Mouse (Mus musculus) frontal cortex, postnatal 10 days (tissue): ENCODE data around the gene Dpf3.
A peak's percentile ranks its signal among the peaks of the same experiment; 100 is the strongest.

Experiments
- DNase-seq, 2 experiments: peaks; one replicate each; pipeline ENCODE4 v3.0.0; 2022; ENCODE audit warnings: low spot score in 2 of 2, mixed read lengths in 1 of 2

Dpf3 gene

DNA sequence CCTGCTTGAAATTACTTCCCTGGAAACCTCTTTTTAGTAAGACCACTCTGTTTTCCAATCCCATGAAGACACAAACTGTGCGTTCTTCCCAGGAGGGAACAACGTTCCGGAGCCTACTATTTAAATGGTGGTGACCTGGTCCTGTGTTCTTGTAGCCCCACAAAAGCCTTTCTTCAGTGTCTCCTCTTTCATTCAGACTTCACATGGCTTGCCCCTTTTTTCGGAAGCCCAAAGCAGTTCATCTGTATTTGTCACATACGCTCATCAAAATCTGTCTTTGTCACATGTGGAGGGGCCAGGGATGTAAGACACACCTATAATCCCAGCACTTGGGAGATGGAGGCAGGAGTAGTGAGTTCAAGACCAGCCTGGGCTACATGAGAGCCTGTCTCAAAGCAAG is 73.8 kb downstream of the Dpf3 start:
- no peak for DNase-seq

GRCm38 (mm10) chr12:83411721-83412521 is 75.6 kb downstream of the Dpf3 start:
- peak; percentile 39 to 50 for DNase-seq

GRCm38 (mm10) chr12:83411032-83411431 is 76.5 kb downstream of the Dpf3 start:
- no peak for DNase-seq

GRCm38 (mm10) chr12:83405374-83406125 is 82.0 kb downstream of the Dpf3 start:
- no peak for DNase-seq

- no peak for DNase-seq
These were observed 85.2 kb downstream of the Dpf3 start for GRCm38 (mm10) chr12:83402270-83402669.

DNA sequence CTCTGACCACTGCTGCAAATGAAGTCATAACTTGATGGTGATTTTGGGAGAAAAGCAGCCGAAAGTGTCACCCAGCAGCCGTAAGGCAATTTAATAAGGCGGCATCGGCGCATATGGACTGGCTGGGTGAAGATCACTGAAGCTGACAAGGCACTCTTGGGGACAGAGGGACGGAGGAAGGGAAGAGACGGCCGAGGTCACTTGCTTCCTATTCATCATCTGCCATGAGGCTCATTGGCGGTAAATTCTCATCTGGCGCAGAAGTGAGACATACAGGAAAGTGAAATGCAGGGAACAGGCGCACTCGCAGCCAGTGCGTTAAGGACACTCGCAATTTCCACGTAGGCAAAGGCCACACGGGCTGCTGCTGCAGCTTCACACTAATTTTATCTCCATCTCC is 95.5 kb downstream of the Dpf3 start:
- DNase-seq, result no peak

DNA sequence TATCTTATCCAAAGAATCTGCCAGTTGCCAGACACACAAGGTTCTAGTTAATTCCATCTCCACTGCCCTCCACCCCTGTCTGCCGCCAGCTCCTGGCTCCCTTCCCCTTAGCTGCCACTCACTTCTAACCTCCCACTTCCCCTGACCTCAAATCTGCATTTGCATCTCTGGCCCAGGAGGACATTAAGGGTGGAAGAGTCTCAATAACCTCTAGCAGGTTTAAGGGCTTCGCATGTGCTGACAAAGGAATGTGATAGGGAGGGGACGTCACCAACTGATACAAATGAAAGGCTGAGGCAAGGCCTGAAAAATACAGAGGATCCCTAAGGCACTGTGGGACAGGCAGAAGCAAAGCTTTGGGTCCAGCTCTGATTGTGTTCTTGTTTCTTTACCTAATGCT is 100.0 kb downstream of the Dpf3 start:
- DNase-seq, result no peak

GRCm38 (mm10) chr12:83381072-83381471 is 106.4 kb downstream of the Dpf3 start:
- DNase-seq, result no peak

GRCm38 (mm10) chr12:83380016-83380415 is 107.5 kb downstream of the Dpf3 start:
- DNase-seq, result no peak

DNA sequence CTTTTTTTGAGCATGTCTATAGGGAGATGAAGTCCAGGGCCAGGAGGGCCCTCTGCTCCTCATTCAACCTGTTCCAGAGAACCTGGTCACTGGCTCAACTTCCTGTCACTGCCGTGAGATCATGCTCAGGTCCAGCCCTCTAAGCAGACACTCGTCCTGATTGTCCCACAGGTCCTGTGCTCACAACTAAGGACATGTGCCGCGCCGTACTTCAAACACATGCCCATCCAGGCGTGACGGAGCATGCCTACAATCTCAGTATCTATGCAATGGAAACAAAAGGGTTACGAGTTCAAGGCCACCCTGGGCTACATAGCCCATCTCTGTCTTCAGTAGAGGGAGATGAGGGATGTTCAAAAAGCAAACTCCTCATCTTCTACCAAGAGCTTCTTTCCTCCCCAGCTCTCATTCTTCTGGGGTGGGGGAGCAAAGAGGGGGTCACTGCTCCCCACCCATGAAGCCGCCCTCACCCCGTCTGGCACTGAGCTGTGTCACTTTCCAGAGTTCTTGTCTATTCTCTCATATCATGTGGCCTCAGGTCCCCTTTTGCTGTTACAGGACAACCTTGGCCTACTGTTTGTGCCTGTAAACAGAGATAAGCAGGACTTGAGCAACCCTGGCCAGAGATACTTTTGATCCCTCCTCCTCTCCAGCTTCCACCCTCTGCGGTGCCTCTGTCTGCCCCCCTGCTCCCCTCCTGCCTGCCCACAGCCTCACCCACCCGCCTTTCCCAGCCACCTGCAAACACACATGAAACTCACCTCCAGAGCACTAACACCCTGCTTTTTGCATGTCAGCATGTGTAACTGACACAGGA is 112.3 kb downstream of the Dpf3 start:
- DNase-seq, result no peak

DNA sequence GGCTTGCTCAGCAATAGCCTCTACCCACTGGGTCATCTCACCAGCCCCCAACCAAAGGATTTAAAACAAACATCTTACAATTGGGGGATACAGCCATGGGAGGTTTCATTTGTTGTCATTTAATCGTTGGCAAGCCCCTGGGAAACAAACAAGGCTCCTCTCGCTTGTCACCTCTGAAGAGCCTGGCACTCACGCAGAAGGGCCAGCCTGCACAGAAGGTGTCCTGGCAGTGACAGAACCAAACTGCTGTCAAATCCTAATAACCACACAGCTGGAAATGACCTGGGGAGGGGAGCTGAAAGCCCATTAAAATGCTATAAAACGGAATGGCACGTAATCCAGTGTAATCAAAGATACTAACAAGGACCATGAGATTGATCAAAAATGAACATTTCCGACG is 114.4 kb downstream of the Dpf3 start:
- DNase-seq, result no peak

GRCm38 (mm10) chr12:83372290-83372689 is 115.2 kb downstream of the Dpf3 start:
- peak in 1 of 2 experiments; percentile 14 for DNase-seq

GRCm38 (mm10) chr12:83370221-83370620 is 117.3 kb downstream of the Dpf3 start:
- no peak for DNase-seq

DNA sequence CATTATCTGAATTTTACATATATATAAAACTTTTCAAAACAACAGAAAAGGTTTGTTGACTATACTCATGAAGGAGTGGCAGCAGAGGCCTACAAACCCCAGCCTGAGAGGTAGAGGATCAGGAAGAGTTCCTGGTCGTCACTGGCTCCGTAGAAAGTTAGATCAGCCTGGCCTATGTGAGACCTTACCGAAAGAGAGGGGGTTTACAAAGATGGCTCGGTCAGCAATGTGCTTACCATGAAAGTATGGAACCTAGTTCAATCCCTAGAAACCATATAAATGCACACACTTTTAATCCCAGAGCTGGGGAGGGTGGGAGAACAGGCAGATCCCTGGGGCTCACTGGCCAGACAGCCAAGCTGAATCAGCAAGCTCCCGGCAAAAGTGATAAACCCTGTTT is 118.1 kb downstream of the Dpf3 start:
- DNase-seq, result no peak

DNA sequence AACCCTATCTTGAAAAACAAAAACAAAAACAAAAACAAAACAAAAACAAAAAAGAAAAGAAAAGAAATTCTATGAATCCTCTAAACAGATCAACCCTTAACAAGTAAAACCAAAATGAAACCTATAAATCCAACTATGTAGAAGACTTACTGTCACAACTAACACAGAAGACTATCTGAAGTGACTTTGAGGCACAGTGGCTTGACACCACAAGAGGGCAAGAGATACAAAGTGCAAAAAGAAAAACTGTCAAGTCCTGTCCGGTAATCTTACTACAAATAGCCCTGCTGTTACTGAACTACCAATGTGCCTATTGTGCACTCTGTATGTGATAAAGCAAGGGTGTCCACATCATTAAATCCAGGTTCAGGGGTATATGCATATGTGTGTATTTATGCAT is 120.0 kb downstream of the Dpf3 start:
- no peak for DNase-seq

- no peak for DNase-seq
These were observed 122.7 kb downstream of the Dpf3 start for GRCm38 (mm10) chr12:83364771-83365170.

GRCm38 (mm10) chr12:83361801-83362200 is 125.7 kb downstream of the Dpf3 start:
- no peak for DNase-seq

DNA sequence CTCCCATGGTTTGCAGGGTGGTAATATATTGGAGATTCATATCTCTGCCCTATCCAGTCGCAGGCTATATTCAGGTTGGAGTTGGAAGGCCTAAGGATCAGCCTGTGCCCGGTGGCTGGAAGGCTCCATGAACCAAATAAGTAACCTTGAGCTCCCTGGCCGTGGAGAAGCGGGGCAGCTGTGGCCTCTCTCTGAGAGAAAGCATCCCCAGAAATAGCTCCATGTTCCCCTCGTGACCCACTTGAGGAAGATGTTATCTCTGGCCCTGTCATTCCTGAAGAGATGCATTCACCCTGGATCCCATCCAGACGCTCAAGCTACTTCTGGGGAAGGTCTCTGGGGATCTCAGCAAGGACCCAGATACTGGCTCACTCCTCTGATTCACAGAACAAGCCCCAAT is 134.9 kb downstream of the Dpf3 start:
- no peak for DNase-seq

DNA sequence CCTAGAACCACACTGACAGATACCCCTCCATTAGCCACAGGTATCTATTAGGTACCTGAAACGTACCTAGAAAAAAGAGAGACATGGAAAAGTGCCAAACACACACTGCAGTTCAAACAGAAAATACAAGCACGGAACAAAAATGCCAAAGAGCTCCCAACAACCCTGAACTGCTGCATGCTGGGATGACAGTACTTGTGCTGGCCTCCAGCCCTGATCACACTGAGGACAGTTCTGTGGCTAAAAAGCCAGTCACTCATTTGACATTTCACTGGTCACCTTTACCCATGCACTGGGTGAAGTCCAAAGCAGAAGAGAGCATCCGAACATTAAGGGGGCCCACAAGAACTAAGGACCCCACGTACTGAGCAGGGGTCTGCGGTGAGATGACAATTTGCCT is 137.8 kb downstream of the Dpf3 start:
- DNase-seq, result no peak

DNA sequence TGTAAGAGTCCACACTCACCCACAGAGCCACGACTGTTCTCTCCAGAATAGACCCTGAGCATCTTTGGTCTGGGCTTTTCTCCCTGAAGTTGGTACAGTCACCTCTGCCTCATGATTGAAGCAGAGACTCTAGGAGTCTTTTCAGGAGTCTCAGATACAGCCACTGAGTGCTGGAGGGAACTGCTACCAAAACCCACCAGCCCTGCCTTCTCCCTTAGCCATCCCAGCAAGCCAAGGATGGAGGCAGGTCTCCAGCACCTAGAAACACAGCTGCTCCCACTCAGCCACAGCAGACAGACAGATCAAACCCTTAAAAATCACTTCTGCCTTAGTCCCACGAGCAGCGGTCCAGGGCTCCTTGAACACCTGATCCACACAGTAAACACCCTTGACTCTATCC is 139.3 kb downstream of the Dpf3 start:
- no peak for DNase-seq

- peak; percentile 31 to 36 for DNase-seq
These were observed 144.7 kb downstream of the Dpf3 start for GRCm38 (mm10) chr12:83342875-83343185.

GRCm38 (mm10) chr12:83342035-83342874 is 145.3 kb downstream of the Dpf3 start:
- DNase-seq, result peak; percentile 32 to 43
